In genomic region chr6:97210191-97210961, GRCm38 (mm10) we compare ENCODE assay signal across 8 mouse cellular contexts. TPM values are rescaled to one million over a fixed set of nuclear protein-coding genes. Genes with fewer than 3 reads are reported as not detected.
DNase-seq lines count a peak whose midpoint lies in the region; ATAC-seq lines count a peak whose summit lies in the region.

Gene Arl6ip5 (plus strand): TSS chr6:97210689.

- intact Hi-C loops in heart, postnatal 14 days (cut with DNase I), result loop anchor here (2.0 kb wide), 1 partner anchor 38 kb away; no protein-coding TSS in a partner anchor

- peak within 1 kb of the TSS; percentile 66 for H3K4me3 ChIP-seq in forebrain, embryonic 14.5 days (ENCODE audit: low read depth, low read length)
- peak within 1 kb of the TSS; percentile 63 for H3K4me3 ChIP-seq in neural tube, embryonic 15.5 days (replicated peaks)

- H3K4me1 ChIP-seq in forebrain, embryonic 14.5 days (ENCODE audit: control insufficient read depth, insufficient read depth, low read length), result peaks cover 9% of the 10 kb centered on the region
- peaks cover 23% of the 10 kb centered on the region for H3K4me1 ChIP-seq in neural tube, embryonic 15.5 days

- peak within 1 kb of the TSS; percentile 33; the same call in 1 of the 2 replicates for H3K27ac ChIP-seq in forebrain, embryonic 14.5 days (ENCODE audit: low read depth, low read length)
- H3K27ac ChIP-seq in neural tube, embryonic 15.5 days (replicated peaks), result peak within 1 kb of the TSS; percentile 78

- H3K36me3 ChIP-seq in forebrain, embryonic 14.5 days (ENCODE audit: control insufficient read depth, insufficient read depth, low read length), result no peaks in the 10 kb centered on the region
- H3K36me3 ChIP-seq in neural tube, embryonic 15.5 days, result peaks cover 2% of the 10 kb centered on the region; the same call in 1 of the 2 replicates

- H3K9ac ChIP-seq in forebrain, embryonic 14.5 days (ENCODE audit: low read length), result peak within 1 kb of the TSS; percentile 76
- peak within 1 kb of the TSS; percentile 77 for H3K9ac ChIP-seq in neural tube, embryonic 15.5 days (replicated peaks)

- H3K4me2 ChIP-seq in forebrain, embryonic 14.5 days (ENCODE audit: low read length), result peak within 1 kb of the TSS; percentile 76
- peak within 1 kb of the TSS; percentile 75 for H3K4me2 ChIP-seq in neural tube, embryonic 15.5 days

- peak; percentile 95 for DNase-seq in ES-CJ7 (ENCODE audit: low read depth, low spot score)
- DNase-seq in cerebellum, adult 11 months, result peak; percentile 76
- peak; percentile 96 for DNase-seq in forebrain, embryonic 14.5 days (ENCODE audit: low spot score)
- DNase-seq in heart, postnatal 14 days, result peak; percentile 87
- peak; percentile 87 for DNase-seq in layer of hippocampus, adult 11-12 months (ENCODE audit: low spot score)
- DNase-seq in lung, adult 18-20 months, result peak; percentile 91
- peak; percentile 82 to 90 for DNase-seq in thymus, adult 18-20 months

- ATAC-seq in forebrain, embryonic 14.5 days, result peak; percentile 84
- ATAC-seq in neural tube, embryonic 15.5 days (ENCODE audit: low FRiP score), result peak; percentile 76

- H3K27me3 ChIP-seq in forebrain, embryonic 14.5 days (replicated peaks; ENCODE audit: control insufficient read depth, insufficient read depth, low read length), result no peaks in the 10 kb centered on the region
- no peaks in the 10 kb centered on the region for H3K27me3 ChIP-seq in neural tube, embryonic 15.5 days (replicated peaks)

- WGBS in forebrain, embryonic 14.5 days, result 9% methylated on average over 32 of the region's 32 CpGs
- WGBS in neural tube, embryonic 15.5 days, result 13% methylated on average over 32 of the region's 32 CpGs

- H3K9me3 ChIP-seq in forebrain, embryonic 14.5 days (replicated peaks; ENCODE audit: control insufficient read depth, low read length), result no peaks in the 10 kb centered on the region
- no peaks in the 10 kb centered on the region for H3K9me3 ChIP-seq in neural tube, embryonic 15.5 days (replicated peaks)

RNA-seq across cellular contexts. Expression of gene Arl6ip5, which starts in this region (rescaled TPM):
- 72.5 and 79.2 TPM in 2 replicates for polyA plus RNA-seq in forebrain, embryonic 14.5 days (2014; fragmentation: Nextera tagmentation; extraction: Ambion mirVana)
- 100 to 1,000 TPM; 103 to 110 TPM for total RNA-seq in heart, postnatal 14 days (2021)
- polyA plus RNA-seq in neural tube, embryonic 15.5 days (2015; fragmentation: Nextera tagmentation; extraction: Ambion mirVana), result 137 and 143 TPM in 2 replicates

Comparison
In these comparisons a context has a peak if more than half of its experiments do, and no peak if none do; other contexts are left out.
1. Peak in every context shown above with its lines: DNase-seq, ATAC-seq, H3K4me3 ChIP-seq and H3K27ac ChIP-seq.